Mouse (Mus musculus) CH12.LX (cell line): Measurements from ENCODE around the gene Sema3d. TPM values are rescaled to one million over a fixed set of nuclear protein-coding genes. Genes with fewer than 3 reads are reported as not detected.

Experiments
- DNase-seq: peaks from one replicate; pipeline ENCODE4 v3.0.0-alpha.2; 2013; ENCODE audit errors: extremely low read depth
- H3K27ac ChIP-seq: 2 replicates; pipeline ENCODE4 v1.5.1; 2012; ENCODE audit warnings: low read depth, mild to moderate bottlenecking, control low read depth, moderate library complexity; ENCODE audit not compliant: insufficient read depth
- H3K27me3 ChIP-seq: replicated peaks from 2 replicates; pipeline ENCODE3; 2012; ENCODE audit warnings: inconsistent platforms
- H3K36me3 ChIP-seq, 2 experiments: replicated peaks in 1 of 2; 2 replicates each; pipeline versions ENCODE3 to v1.6.1; 2012; ENCODE audit warnings: inconsistent platforms in 1 of 2, low read length in 1 of 2, mild to moderate bottlenecking in 1 of 2, mixed read lengths in 1 of 2, moderate library complexity in 1 of 2; ENCODE audit not compliant: control insufficient read depth in 1 of 2, insufficient read depth in 1 of 2
- H3K4me1 ChIP-seq, 2 experiments: 2 replicates each; pipeline ENCODE4 v1.6.1; 2012; ENCODE audit warnings: inconsistent platforms in 1 of 2, moderate library complexity in 1 of 2; ENCODE audit not compliant: insufficient read depth in 2 of 2, control insufficient read depth in 1 of 2
- H3K4me2 ChIP-seq: 2 replicates; pipeline ENCODE4 v1.6.1; 2012; ENCODE audit warnings: low read depth, mild to moderate bottlenecking, control low read depth; ENCODE audit not compliant: poor library complexity, insufficient read depth, severe bottlenecking
- H3K4me3 ChIP-seq, 3 experiments: fragments of 150-350 bp in 1 of 3; sonication (generic) in 1 of 3; replicated peaks in 1 of 3; 2 replicates each; pipeline versions ENCODE3 to v1.5.1; 2011 to 2012; ENCODE audit warnings: low read depth in 2 of 3, low read length in 2 of 3, mild to moderate bottlenecking in 2 of 3, moderate library complexity in 2 of 3, control low read depth in 1 of 3, improper control_type of control experiment in 1 of 3, inconsistent platforms in 1 of 3, mixed read lengths in 1 of 3; ENCODE audit not compliant: poor library complexity in 1 of 3
- H3K79me2 ChIP-seq: replicated peaks from 2 replicates; pipeline ENCODE4 v1.6.1; 2012; ENCODE audit warnings: mild to moderate bottlenecking, moderate library complexity; ENCODE audit not compliant: control insufficient read depth, poor library complexity, insufficient read depth, severe bottlenecking; ENCODE audit errors: extremely low read depth
- H3K9ac ChIP-seq: 2 replicates; pipeline ENCODE4 v1.6.1; 2012; ENCODE audit warnings: low read depth, mild to moderate bottlenecking, control low read depth, moderate library complexity; ENCODE audit not compliant: insufficient read depth
- H3K9me3 ChIP-seq: replicated peaks from 2 replicates; pipeline ENCODE3; 2012; ENCODE audit warnings: low read length, inconsistent platforms, mixed read lengths
- BHLHE40 ChIP-seq: IDR thresholded peaks from 2 replicates; pipeline ENCODE4 v1.6.1; 2011; ENCODE audit warnings: mild to moderate bottlenecking, low read depth, low read length, improper control_type of control experiment
- CHD1 ChIP-seq: IDR thresholded peaks from 2 replicates; pipeline ENCODE4 v1.6.1; 2012; ENCODE audit warnings: low read depth, low read length, improper control_type of control experiment, inconsistent platforms
- CHD2 ChIP-seq: IDR thresholded peaks from 2 replicates; pipeline ENCODE4 v1.6.1; 2011; ENCODE audit warnings: low read length, improper control_type of control experiment
- CTCF ChIP-seq, 2 experiments: IDR thresholded peaks in 1 of 2; conservative IDR thresholded peaks in 1 of 2; 2 replicates each; pipeline ENCODE4 v1.5.1; 2011 to 2012; ENCODE audit warnings: low read depth in 2 of 2, low read length in 2 of 2, improper control_type of control experiment in 1 of 2, inconsistent platforms in 1 of 2, mild to moderate bottlenecking in 1 of 2, moderate library complexity in 1 of 2
- ELF1 ChIP-seq: IDR thresholded peaks from 2 replicates; pipeline ENCODE4 v1.6.1; 2014; ENCODE audit warnings: low read depth, mild to moderate bottlenecking, inconsistent platforms, low read length, improper control_type of control experiment
- ETS1 ChIP-seq: conservative IDR thresholded peaks from 2 replicates; pipeline ENCODE4 v1.6.1; 2012; ENCODE audit warnings: low read depth, mild to moderate bottlenecking, inconsistent platforms, low read length, improper control_type of control experiment, moderate library complexity
- HCFC1 ChIP-seq: IDR thresholded peaks from 2 replicates; pipeline ENCODE4 v1.6.1; 2012; ENCODE audit warnings: low read depth, mild to moderate bottlenecking, inconsistent platforms, low read length, improper control_type of control experiment
- JUND ChIP-seq: conservative IDR thresholded peaks from 2 replicates; pipeline ENCODE4 v1.6.1; 2011; ENCODE audit warnings: low read depth, low read length, improper control_type of control experiment
- KAT2A ChIP-seq: IDR thresholded peaks from 2 replicates; pipeline ENCODE4 v1.6.1; 2012; ENCODE audit warnings: low read length, improper control_type of control experiment, inconsistent platforms; ENCODE audit not compliant: insufficient replicate concordance
- MAFK ChIP-seq: IDR thresholded peaks from 2 replicates; pipeline ENCODE4 v1.6.1; 2011; ENCODE audit warnings: low read length, improper control_type of control experiment; ENCODE audit not compliant: insufficient replicate concordance
- MAX ChIP-seq: IDR thresholded peaks from 2 replicates; pipeline ENCODE4 v1.6.1; 2011; ENCODE audit warnings: low read length, improper control_type of control experiment
- MAZ ChIP-seq: IDR thresholded peaks from 2 replicates; pipeline ENCODE4 v1.6.1; 2012; ENCODE audit warnings: low read depth, mild to moderate bottlenecking, inconsistent platforms, low read length, improper control_type of control experiment, moderate library complexity
- MEF2A ChIP-seq: IDR thresholded peaks from 2 replicates; pipeline ENCODE4 v1.6.1; 2014; ENCODE audit warnings: low read depth, mild to moderate bottlenecking, inconsistent platforms, low read length, improper control_type of control experiment, borderline replicate concordance
- MXI1 ChIP-seq: IDR thresholded peaks from 2 replicates; pipeline ENCODE4 v1.6.1; 2011; ENCODE audit warnings: mild to moderate bottlenecking, low read depth, low read length, improper control_type of control experiment
- MYC ChIP-seq: IDR thresholded peaks from 2 replicates; pipeline ENCODE4 v1.6.1; 2011; ENCODE audit warnings: low read depth, mild to moderate bottlenecking, improper control_type of control experiment, low read length
- PAX5 ChIP-seq: IDR thresholded peaks from 2 replicates; pipeline ENCODE4 v1.6.1; 2012; ENCODE audit warnings: low read length, inconsistent platforms, mixed read lengths
- POLR2AphosphoS2 ChIP-seq: IDR thresholded peaks from 2 replicates; pipeline ENCODE4 v1.6.1; 2011; ENCODE audit warnings: low read depth, low read length, improper control_type of control experiment
- RAD21 ChIP-seq: IDR thresholded peaks from 2 replicates; pipeline ENCODE4 v1.6.1; 2011; ENCODE audit warnings: low read depth, mild to moderate bottlenecking, low read length, improper control_type of control experiment, moderate library complexity
- RCOR1 ChIP-seq: conservative IDR thresholded peaks from 2 replicates; pipeline ENCODE4 v1.6.1; 2012; ENCODE audit warnings: low read depth, mild to moderate bottlenecking, inconsistent platforms, low read length, improper control_type of control experiment
- SIN3A ChIP-seq: IDR thresholded peaks from 2 replicates; pipeline ENCODE4 v1.6.1; 2012; ENCODE audit warnings: low read length, improper control_type of control experiment, inconsistent platforms
- SMC3 ChIP-seq: IDR thresholded peaks from 2 replicates; pipeline ENCODE4 v1.6.1; 2011; ENCODE audit warnings: low read depth, low read length, improper control_type of control experiment
- TBP ChIP-seq: conservative IDR thresholded peaks from 2 replicates; pipeline ENCODE4 v1.6.1; 2011; ENCODE audit warnings: low read depth, low read length, improper control_type of control experiment
- UBTF ChIP-seq: IDR thresholded peaks from 2 replicates; pipeline ENCODE4 v1.6.1; 2012; ENCODE audit warnings: low read depth, mild to moderate bottlenecking, inconsistent platforms, low read length, improper control_type of control experiment, moderate library complexity
- USF2 ChIP-seq: conservative IDR thresholded peaks from 2 replicates; pipeline ENCODE4 v1.6.1; 2011; ENCODE audit warnings: low read depth, low read length, improper control_type of control experiment
- ZC3H11A ChIP-seq: IDR thresholded peaks from 2 replicates; pipeline ENCODE4 v1.6.1; 2012; ENCODE audit warnings: low read depth, mild to moderate bottlenecking, inconsistent platforms, low read length, improper control_type of control experiment
- ZKSCAN1 ChIP-seq: IDR thresholded peaks from 2 replicates; pipeline ENCODE4 v1.6.1; 2012; ENCODE audit warnings: low read depth, inconsistent platforms, low read length, improper control_type of control experiment, borderline replicate concordance
- ZNF384 ChIP-seq: IDR thresholded peaks from 2 replicates; pipeline ENCODE4 v1.6.1; 2012; ENCODE audit warnings: low read depth, low read length, improper control_type of control experiment, inconsistent platforms
- dilution Hi-C: fragments of 300-500 bp; cut with MboI; formaldehyde crosslinking; loops from 2 replicates; pipeline ENCODE4 v1.14.3; 2020; ENCODE audit warnings: low sequenced_read_pairs; ENCODE audit not compliant: extremely low pct_unique_long_range_greater_than_20kb, extremely low pct_ligation_motif_present
- in situ Hi-C: fragments of 300-500 bp; cut with MboI; formaldehyde crosslinking; loops from 3 replicates; pipeline ENCODE4 v1.14.3; 2019; ENCODE audit warnings: low sequenced_read_pairs, low pct_ligation_motif_present, low pct_unique_long_range_greater_than_20kb, mixed read lengths
- polyA plus RNA-seq: library from polyadenylated mRNA; unstranded; fragments of >175 nt; gene quantifications from 2 replicates; pipeline ENCODE4 v1.2.1, GENCODE M21; 2012; ENCODE audit warnings: low read depth; ENCODE audit not compliant: insufficient read length
- total RNA-seq, 2 experiments: library from RNA; depleted of rRNA; stranded (reverse); fragments of 300-350 nt in 1 of 2; fragments of >200 nt in 1 of 2; gene quantifications; 2 replicates each; pipeline ENCODE4 v1.2.3; 2012 to 2014

The Sema3d gene
- total and polyA plus RNA-seq, 3 experiments = not detected

DNA sequence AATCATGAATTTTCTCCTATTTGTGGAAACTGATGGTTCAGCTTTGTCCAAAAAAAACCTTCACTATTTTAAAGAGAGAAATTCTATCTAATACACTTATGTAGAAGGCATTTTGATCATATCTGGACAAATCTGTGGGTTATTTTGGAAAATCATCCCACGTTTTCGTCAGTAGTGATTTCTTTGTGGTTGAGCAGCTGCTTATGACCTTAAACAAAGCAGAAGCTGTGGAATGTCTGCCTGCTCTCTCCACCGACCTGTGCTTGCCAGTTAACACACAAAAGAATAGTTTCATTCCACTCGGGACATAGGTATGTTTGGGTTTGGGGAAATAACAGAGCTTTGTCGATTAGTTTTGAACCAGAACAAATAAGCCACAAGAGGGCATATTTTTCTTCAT is 4.3 kb upstream of the Sema3d start:
- no peaks in the 10 kb centered on the region for H3K79me2 ChIP-seq

DNA sequence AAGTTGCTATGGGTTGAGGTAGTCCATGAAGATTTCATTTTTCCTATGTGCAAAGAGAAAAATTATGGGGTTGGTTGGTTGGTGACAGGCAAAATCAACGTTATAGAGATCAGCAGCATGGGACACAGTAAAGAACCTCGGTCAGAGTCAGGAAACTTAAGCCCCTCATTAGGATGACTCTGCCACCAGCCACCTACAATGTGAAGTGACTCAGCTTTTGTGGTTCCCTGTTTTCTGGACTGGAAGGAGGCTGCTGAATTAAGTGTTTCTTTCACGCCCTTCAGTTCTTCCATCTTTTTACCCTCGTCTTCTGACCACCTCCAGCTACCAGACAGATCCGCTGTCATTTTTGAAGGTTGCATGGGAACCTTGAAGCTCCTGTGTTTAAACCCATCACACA is 1.2 kb upstream of the Sema3d start:
- dilution Hi-C loops = no loop called here
- DNase-seq = no peak
- no peaks in the 10 kb centered on the region for H3K4me1 ChIP-seq

More for the DNA sequence above, 4.3 kb upstream of the Sema3d start:
- Histone ChIP-seq H3K9me3 (peaks cover 26% of the 10 kb centered on the region), H3K27ac (no peak overlapping the region), H3K4me1 (no peaks in the 10 kb centered on the region), H3K4me2 (no peak overlapping the region), H3K27me3 (no peaks in the 10 kb centered on the region), H3K36me3 (no peaks in the 10 kb centered on the region), H3K4me3 (no peak overlapping the region), H3K9ac (no peak overlapping the region)
- dilution Hi-C loops (no loop called here), in situ Hi-C loops (no loop called here)
- TF ChIP-seq CHD1 = no peak
- TF ChIP-seq JUND = no peak
- TF ChIP-seq MAZ = no peak
- TF ChIP-seq UBTF = no peak
- TF ChIP-seq SIN3A = no peak
- no peak for TF ChIP-seq MAX
- TF ChIP-seq HCFC1 = no peak
- no peak for TF ChIP-seq POLR2AphosphoS2
- no peak for TF ChIP-seq RAD21
- no peak for TF ChIP-seq USF2
- TF ChIP-seq MYC = no peak
- TF ChIP-seq MXI1 = no peak
- no peak for TF ChIP-seq TBP
- TF ChIP-seq RCOR1 = no peak
- TF ChIP-seq MAFK = no peak
- TF ChIP-seq ETS1 = no peak
- TF ChIP-seq KAT2A = no peak
- no peak for TF ChIP-seq PAX5
- DNase-seq = no peak

More for the DNA sequence above, 1.2 kb upstream of the Sema3d start:
- H3K36me3 ChIP-seq = no peaks in the 10 kb centered on the region
- H3K4me3 ChIP-seq = no peak overlapping the region
- H3K9ac ChIP-seq = no peak overlapping the region
- no peak for TF ChIP-seq CHD1
- no peak for TF ChIP-seq RCOR1
- no peak for TF ChIP-seq TBP
- no peak for TF ChIP-seq ZC3H11A
- no peak for TF ChIP-seq HCFC1
- TF ChIP-seq JUND = no peak
- no peak for TF ChIP-seq ZKSCAN1
- TF ChIP-seq SMC3 = no peak
- TF ChIP-seq MXI1 = no peak
- no peak for TF ChIP-seq MEF2A
- TF ChIP-seq BHLHE40 = no peak
- TF ChIP-seq MAFK = no peak
- no peak for TF ChIP-seq CHD2
- TF ChIP-seq ELF1 = no peak
- TF ChIP-seq PAX5 = no peak
- no peak for TF ChIP-seq ZNF384
- TF ChIP-seq ETS1 = no peak
- no peak for TF ChIP-seq CTCF (conservative IDR thresholded peaks at IDR 0.05 in 1 of 2, IDR thresholded peaks at IDR 0.05 in 1 of 2; ENCODE audit: low read depth in 2 of 2, low read length in 2 of 2)
- TF ChIP-seq UBTF = no peak
- no peak overlapping the region for H3K4me2 ChIP-seq
- H3K79me2 ChIP-seq = no peaks in the 10 kb centered on the region
- no peak overlapping the region for H3K27ac ChIP-seq
- in situ Hi-C loops = no loop called here
- H3K27me3 ChIP-seq = no peaks in the 10 kb centered on the region
- H3K9me3 ChIP-seq = peaks cover 35% of the 10 kb centered on the region
